Mouse (Mus musculus) T-cell, adult 2 months (primary cell): Measurements from ENCODE around the gene Abcc10.

Source experiments
- DNase-seq: peaks from one replicate; pipeline ENCODE4 v3.0.0; 2022; ENCODE audit warnings: low spot score

Abcc10 gene

DNA sequence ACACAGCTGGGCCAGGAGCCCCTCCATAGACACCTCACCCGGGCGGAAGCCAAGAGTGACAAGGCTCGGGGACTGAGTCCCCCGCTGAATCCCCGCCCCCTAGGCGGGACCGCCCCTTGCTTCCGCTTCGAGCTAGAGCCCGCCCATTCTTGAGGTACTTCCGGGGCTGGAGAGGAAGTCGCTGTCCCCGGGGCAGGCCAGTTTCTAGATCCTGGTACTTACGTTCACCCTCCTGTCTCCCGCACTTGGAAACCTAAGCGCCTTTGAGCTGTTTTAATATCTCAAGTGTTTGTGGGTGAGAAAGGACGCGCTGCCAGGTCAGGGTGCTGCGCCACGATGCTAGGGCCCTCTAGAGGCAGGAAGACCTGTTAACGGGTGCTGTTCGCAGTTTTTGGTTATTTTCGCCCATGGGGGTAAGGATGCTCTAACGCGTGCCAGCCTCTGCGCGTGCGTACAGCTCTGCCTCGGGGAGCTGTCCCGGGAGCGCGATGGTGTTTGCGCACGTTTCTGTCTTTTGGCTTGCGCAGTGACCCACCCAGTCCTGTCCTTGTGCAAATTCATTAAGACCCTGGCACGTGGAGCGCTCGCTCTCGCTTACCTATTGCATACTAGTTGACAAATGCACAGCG is at the start of gene Abcc10:
Gene Abcc10 (minus strand): TSS at position 447 of the 629 bp plus-strand sequence.
- DNase-seq: peak; percentile 98

DNA sequence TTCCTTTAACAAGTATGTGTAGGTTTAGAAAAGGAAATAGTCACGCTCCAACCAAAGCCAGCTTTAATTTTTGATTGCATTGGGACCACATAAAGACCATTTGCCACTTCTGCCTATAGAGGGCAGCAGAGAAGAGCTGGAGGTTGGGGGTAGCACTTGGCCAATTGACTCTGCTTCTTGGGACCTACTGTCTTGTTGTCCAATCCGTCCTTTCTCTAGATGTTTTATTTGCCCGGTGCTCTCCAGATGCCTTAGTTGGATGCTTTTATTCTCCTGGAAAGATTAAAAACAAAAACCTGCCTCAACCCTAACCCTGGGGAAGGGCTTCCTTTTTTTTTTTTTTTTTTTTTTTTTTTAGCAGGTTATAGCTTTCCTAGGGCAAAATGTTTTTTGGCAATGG is 43.6 kb upstream of the Abcc10 start:
- peak; percentile 54 for DNase-seq

- DNase-seq: no peak
Observed at GRCm38 (mm10) chr17:46351026-46351700, 23.0 kb upstream of the Abcc10 start.

DNA sequence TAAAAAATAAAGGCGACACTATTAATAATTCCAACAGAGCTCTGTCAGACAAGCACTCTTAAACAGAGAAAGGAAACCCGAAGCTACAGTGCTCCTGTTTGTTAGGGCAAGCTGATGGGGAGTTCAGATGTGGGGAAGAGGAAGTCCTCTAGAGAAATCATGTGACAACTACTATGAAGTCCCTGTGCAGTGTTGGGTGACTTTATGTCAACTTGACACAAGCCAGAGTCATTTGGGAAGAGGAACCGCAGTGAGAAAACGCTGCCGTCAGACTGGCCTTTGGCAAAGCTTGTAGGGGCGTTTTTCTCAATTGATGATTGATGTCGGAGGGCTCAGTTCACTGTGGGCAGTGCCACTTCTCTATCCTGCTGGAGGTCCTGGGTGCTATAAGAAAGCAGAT is 13.1 kb upstream of the Abcc10 start:
- DNase-seq: no peak

- no peak for DNase-seq
Observed at GRCm38 (mm10) chr17:46336475-46336874, 8.3 kb upstream of the Abcc10 start.

DNA sequence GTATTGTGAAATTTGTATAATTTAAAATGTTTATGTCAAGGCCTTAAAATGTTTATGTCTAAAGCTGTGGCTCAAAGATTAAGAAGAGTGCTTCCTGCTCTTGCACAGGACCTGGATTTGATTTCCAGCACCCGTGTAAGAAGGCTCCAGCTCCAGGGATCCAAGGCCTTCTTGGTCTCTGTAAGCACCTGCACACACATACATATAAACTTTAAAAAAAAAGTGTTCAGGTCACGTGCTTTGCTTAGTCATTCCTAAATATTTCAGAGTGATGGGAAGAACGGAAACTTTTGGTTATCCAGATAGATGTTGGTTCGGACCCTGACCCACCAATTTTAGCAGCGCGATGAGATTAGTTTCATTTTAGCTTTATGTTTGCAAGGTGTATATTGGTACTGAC is 571 bp upstream of the Abcc10 start:
- DNase-seq: no peak

DNA sequence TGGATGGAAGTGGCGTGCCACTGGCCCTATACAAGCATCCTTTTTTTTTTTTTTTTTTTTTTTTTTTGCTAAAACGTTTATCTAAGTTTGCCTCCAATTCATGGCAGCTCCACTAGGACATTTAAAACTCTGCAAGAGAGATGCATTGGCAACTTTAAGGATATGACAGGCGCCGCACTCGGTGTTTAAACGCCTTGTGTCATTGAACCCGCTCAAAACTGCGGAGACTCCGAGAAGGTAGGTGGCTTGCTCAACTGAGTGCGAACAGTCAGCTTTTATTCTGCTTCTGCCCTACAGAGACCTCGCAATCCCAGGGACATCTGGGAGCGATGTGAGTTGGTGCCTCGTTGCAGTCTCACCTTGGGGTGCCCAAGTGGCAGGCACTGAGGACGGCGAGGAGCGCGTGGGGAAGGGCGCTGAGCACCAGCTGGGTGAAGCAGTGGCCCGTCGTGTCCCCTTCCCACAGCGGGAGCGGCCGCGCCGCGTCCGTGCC is 693 bp downstream of the Abcc10 start:
- DNase-seq: no peak

DNA sequence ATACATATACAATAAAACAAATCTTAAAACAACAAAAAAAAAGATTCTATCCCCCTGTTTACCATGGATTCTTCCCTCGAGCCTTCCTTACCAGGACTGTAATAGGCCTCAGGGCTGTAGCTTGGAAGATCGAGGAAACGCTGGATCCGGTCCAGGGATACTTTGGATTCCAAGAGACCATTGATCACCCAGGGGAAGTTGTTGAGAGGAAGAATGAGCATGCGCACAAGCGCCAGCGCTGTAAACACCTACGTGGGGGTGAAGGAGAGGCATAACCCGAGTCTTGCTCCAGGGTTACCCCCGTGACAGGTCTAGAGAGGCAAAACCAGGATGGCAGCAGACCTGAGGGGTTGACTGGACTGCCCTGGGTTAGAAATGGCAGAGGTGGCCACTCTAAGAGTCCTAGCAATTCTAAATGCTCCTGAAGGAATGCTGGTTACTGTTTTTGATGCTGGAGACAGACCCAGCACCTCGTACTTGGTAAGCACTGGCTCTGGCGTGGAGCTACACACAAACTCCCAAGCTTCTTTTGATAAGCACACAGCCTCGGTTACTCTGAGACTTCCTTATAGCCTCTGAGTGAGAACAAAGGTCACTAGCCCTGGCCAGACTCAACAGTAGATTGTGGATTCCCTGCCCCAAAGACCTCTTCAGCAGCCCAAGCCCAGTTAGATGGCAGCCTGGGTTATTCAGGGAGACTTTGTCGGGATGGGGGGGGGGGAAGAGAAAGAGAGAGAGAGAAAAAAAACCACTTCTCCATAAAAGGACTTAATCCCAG is 5.9 kb downstream of the Abcc10 start:
- DNase-seq: no peak

DNA sequence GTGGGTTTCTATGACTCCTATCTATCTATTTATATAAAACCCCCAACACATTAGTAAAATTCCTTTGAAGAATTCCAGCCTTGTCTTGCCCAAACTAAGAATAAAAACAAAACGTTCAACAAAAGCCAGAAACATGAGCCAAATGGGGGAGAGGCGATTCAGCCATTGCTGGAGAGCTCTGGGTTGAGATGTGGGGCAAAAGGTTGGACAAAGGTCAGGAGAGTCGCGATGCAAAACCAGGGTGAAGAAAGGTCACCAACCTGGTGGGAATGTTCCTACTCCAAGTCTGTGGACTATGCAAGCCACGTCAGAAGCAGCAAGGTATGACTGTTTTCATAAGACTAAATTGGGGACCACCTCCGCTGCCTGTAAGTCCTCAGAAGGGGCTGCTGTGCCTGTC is 7.7 kb downstream of the Abcc10 start:
- DNase-seq: no peak

DNA sequence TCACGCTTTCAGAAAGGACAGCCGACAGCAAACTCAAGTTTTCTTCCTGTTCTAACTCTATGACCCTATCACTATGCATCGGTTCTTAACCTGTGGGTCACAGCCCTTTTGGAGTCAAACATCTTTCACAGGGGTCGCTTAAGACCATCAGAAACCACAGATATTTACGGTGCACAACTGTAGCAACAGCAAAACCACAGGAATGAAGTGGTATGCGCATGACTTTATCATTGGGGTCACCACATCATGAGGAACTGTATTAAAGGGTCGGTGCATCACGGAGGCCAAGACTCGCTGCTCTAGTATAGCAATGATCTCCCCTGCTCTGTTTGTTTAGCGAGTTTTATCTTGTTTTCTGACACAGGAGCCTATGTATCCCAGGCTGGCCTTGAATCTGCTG is 12.3 kb downstream of the Abcc10 start:
- no peak for DNase-seq

- DNase-seq: no peak
Observed at GRCm38 (mm10) chr17:46313135-46313715, 14.9 kb downstream of the Abcc10 start.

- no peak for DNase-seq
Observed at GRCm38 (mm10) chr17:46310515-46310914, 17.6 kb downstream of the Abcc10 start.

GRCm38 (mm10) chr17:46309835-46310234 is 18.3 kb downstream of the Abcc10 start:
- DNase-seq: no peak

DNA sequence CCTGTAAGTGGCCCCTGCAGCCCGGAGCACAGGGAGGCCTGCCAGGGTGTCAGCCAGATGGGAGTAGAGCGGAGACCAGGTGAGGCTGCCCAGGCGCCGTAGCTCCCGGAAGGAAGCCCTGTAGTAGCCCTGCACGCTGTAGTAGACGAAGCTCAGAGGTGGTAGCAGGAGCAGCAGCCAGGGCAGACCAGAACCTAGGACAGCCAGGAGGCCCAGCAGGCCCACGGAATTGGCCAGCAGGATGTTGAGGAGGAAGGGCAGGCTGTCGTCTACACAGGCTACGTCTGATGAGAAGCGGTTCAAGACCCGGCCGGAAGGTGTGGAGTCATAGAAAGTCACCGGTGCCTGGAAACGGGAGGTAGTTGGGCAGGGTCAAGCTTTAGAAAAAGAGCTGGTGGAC is 21.2 kb downstream of the Abcc10 start:
- no peak for DNase-seq

DNA sequence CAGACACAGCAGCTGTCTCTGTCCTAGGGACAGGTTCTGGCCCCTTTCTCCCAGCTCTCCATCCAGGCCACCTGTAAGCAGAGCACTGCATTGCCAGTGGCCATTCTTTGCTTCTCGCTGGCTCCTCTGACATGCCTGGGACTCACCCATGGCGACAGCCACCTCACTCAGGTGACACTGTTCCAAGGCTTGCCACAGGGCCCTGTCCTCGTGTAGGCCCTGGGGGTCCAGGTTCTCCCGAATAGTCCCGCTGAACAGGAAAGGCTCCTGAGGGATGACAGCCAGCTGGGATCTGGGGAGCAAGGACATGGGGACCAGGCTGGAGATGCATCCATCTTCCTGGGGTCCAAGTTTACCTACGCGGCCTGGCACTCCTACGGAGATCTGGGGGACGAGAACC is 24.0 kb downstream of the Abcc10 start:
- no peak for DNase-seq

DNA sequence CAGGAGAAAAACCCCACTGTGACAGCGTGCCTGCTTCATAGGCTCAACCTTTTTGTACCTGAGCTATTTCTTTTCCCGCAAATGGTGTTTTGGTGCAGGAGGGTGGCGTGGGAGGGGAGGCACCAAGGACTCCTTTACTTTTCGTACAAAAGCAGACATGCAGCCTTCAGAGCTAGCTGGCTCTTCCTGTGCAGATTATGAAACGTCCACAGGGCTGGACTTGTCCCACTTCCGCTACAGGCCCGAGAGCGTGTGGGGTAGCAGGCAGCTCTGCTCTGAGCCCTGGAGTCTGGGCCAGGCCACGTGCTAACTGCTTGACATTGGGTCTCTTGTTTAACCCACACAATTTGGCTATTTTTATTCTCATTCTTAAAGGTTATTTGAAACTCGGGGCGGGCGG is 26.3 kb downstream of the Abcc10 start:
- no peak for DNase-seq

DNA sequence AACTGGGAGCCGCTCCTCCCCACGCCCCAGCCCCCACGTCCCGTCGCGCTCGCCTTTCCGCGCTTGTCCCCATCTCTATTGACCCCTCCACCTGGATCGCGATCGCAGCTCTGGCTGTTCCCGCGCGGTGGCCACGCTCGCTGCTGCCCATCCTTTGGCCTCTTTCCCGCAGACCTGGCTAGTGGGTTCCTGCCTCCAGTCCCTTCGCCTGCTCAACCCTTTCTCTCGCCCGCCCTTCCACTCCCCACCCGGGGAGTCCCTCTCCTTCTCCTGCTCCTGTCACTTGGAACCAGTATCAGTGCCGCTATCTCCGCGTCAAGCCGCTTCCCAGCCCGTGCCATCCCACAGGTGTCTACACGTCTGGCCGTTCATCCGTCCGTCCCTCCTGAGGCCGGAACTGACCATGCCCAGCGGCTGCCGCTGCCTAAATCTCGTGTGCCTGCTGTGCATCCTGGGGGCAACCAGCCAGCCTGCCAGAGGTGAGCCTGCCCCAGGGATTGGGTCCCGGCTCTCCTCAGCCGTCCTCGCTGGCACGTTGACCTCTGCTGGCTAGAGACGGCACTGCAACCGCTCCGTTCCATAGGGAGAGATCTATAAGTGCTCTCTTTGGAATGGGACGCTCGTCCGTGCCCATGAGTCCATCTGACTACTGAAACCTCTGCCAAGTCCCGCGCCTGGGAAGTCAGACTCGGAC is 29.8 kb downstream of the Abcc10 start:
- peak; percentile 68 for DNase-seq

DNA sequence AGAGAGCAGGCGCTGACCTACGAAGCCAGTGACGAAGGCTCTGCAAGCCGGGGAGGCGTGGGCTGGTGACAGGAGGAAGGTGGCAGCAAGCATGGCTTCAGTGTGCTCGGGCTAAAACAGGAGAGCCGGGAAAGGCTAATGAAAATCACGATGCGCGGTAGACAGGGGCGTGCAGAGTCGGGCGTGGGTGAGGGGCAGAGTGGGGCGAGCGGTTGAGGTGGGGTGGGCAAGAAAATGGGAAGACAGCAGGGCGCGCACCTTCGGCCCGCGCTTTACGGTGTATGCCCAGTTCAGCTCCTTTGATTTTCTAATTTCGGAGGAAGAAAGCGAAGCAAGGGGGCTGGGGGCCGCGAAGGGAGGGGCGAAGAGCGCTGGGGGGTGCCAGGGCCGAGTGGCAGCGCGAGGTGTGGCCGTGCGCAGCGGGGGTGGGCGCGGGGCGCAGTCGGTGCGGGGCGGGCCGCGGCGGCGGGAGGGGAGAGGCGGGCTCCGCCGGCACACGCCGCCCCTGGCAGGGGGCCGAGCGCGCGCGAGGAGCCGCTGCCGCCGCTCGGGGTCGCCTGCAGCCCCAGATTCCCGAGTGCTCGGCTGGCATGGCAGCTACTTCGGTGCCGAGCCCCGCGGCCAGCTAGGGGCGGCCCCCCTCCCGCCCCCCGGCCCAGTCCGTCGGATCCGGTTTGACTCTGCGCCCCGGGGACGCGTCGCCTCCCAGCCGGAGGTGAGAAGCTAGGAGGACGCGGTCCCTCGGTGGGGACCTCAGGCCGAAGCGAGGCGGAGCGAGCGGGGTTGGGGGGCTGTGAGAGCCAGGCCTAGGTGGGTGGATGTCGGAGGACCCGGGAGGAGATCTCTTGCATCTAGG is 30.6 kb downstream of the Abcc10 start, which contains the start of gene Dlk2:
Gene Dlk2 (plus strand): TSS at position 58 of the 856 bp plus-strand sequence.
- no peak for DNase-seq

DNA sequence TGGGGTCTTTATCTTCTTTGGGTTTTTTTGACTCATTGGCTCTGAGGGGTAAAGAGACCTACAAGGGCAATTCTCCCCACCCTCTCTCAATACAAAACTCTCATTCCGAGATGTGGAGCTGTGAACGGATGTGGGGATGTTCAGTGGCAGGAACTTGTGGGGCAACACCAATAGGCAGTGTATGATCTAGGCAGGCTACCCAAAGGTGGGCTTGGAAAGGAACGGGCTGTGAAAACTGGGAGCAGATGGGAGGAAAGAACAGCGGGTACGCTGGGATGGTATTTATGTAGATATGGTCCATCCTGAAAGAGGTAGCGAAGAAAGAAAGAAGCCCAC is 31.2 kb downstream of the Abcc10 start:
- DNase-seq: no peak

- DNase-seq: no peak
Observed at GRCm38 (mm10) chr17:46296601-46297000, 31.6 kb downstream of the Abcc10 start.

DNA sequence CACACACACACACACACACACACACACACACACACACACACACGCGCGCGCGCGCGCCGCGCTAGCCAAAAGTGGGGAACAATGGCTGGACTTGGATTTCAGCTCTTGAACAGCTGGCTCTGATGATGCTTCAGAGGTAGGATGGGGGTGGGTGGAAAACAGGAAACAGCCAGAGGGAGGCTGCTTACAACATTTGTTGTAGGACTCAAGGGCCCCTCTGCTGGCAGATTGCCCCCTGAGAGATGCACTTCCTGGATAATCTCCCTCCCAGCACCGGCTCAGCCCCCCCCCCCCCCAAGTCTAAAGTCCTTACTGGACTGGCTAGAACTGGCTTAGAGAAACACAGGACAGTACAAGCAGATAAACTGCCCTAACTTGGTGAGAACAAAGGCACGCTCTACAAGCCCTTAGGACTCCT is 40.5 kb downstream of the Abcc10 start:
- no peak for DNase-seq
